Mouse (Mus musculus) hindbrain, postnatal 0 days (tissue): ENCODE results near the gene Lax1. TPM values are rescaled to one million over a fixed set of nuclear protein-coding genes. Genes with fewer than 3 reads are reported as not detected.

ENCODE experiments used
- ATAC-seq: fragments of 200-750 bp; cut with Nextera tagmentation; 2 replicates; pipeline ENCODE4 v1.8.0; 2017; ENCODE audit warnings: mild to moderate bottlenecking, moderate TSS enrichment, moderate library complexity
- DNase-seq: peaks from one replicate; pipeline ENCODE4 v3.0.0-alpha.2; 2015; ENCODE audit warnings: low spot score
- H3K27ac ChIP-seq: fragments of 300-500 bp; sonication (generic); 2 replicates; pipeline ENCODE4 v1.5.1; 2014; ENCODE audit warnings: mild to moderate bottlenecking
- H3K27me3 ChIP-seq: fragments of 300-500 bp; sonication (generic); 2 replicates; pipeline ENCODE4 v1.6.1; 2014; ENCODE audit warnings: low read length, mixed read lengths; ENCODE audit not compliant: insufficient read depth
- H3K36me3 ChIP-seq: fragments of 300-500 bp; sonication (generic); 2 replicates; pipeline ENCODE4 v1.6.1; 2014; ENCODE audit warnings: low read length, mixed read lengths; ENCODE audit not compliant: insufficient read depth
- H3K4me1 ChIP-seq: fragments of 300-500 bp; sonication (generic); 2 replicates; pipeline ENCODE4 v1.6.1; 2014; ENCODE audit warnings: antibody characterized with exemption, low read length, mixed read lengths; ENCODE audit not compliant: insufficient read depth
- H3K4me2 ChIP-seq: fragments of 300-500 bp; sonication (generic); 2 replicates; pipeline ENCODE4 v1.6.1; 2014; ENCODE audit warnings: low read depth, mild to moderate bottlenecking, low read length, moderate library complexity, mixed read lengths
- H3K4me3 ChIP-seq: fragments of 300-500 bp; sonication (generic); 2 replicates; pipeline ENCODE4 v1.5.1; 2014; ENCODE audit warnings: low read length
- H3K9ac ChIP-seq: fragments of 300-500 bp; sonication (generic); replicated peaks from 2 replicates; pipeline ENCODE4 v1.6.1; 2014; ENCODE audit warnings: mild to moderate bottlenecking, low read length, moderate library complexity, mixed read lengths
- H3K9me3 ChIP-seq: fragments of 300-500 bp; sonication (generic); 2 replicates; pipeline ENCODE4 v1.6.1; 2016; ENCODE audit warnings: low read length, mixed read lengths
- CTCF ChIP-seq: IDR thresholded peaks from 2 replicates; pipeline ENCODE4 v1.5.1; 2016; ENCODE audit warnings: antibody characterized with exemption, control low read depth, low read depth
- WGBS: fragments of 180-500 bp; shearing (Covaris S2); extraction: QIAGEN DNeasy Blood & Tissue Kit; methylation state at CpG from one replicate; pipeline ENCODE4 v1.1.7; 2014; 5-methylcytosine and 5-hydroxymethylcytosine counted together
- polyA plus RNA-seq: library from polyadenylated mRNA; unstranded; fragments of >200 nt; fragmentation: Nextera tagmentation; extraction: Ambion mirVana; gene quantifications from 2 replicates; pipeline ENCODE4 v1.2.1, GENCODE M21; 2015
- total RNA-seq: library from RNA; depleted of rRNA; stranded (reverse); fragments of >200 nt; gene quantifications from 2 replicates; pipeline ENCODE4 v1.2.3, GENCODE M21; 2014; rRNA removed

Lax1 gene
- total RNA-seq: 0.10 TPM in 1 of 2 replicates, not detected in the other
- 0.08 and 0.13 TPM in 2 replicates for polyA plus RNA-seq

DNA sequence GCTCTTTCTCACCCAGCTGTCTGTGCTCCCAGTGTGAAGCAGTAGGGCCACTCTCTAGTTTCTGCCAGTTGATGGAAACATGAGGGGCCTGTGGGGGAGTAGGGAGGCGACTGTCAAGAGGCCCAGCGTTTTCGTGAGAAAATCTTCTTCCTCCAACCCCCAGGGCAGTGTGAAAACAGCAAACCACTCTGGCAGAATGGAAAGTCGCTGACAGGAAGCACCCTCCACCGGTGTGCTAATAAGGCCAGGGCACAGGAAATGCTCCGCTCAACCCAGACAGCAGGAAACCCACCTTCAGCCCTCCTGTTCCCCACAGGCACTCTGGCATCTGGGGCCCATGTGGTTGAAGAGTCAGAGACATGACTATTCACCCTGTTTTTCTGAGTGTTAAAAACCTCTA is at the start of gene Lax1:
Gene Lax1 (minus strand): TSS at position 212 of the 400 bp plus-strand sequence.
- no peak for TF ChIP-seq CTCF
- no peaks in the 10 kb centered on the region for H3K4me1 ChIP-seq
- WGBS: 54% methylated on average over 6 of the region's 6 CpGs
- H3K4me3 ChIP-seq: no peak within 1 kb of the TSS
- H3K9ac ChIP-seq: no peak within 1 kb of the TSS
- H3K9me3 ChIP-seq: no peaks in the 10 kb centered on the region
- no peak for DNase-seq
- H3K4me2 ChIP-seq: no peak within 1 kb of the TSS
- H3K27me3 ChIP-seq: no peaks in the 10 kb centered on the region
- ATAC-seq: no peak
- H3K27ac ChIP-seq: no peak within 1 kb of the TSS
- H3K36me3 ChIP-seq: no peaks in the 10 kb centered on the region

DNA sequence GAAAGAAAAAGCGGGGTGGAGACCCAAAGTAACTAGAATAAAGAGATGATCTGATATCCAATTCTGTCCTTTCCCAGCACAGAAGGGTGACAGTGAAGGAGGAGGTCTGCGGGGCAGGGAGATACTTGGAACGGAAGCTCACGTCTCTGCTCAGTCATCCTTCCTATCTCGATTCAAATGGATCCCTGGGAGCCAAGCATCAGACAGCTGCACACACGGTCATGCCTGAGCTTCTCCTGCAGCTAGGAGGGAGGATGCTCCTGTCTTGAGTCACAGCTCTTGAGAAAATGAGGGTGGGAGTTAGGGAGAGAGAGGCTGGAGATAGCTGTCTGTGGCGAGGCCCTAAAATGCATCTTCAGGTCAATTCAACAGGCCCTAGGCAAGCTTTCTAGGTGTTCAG is 46.8 kb upstream of the Lax1 start:
- H3K9ac ChIP-seq: 0 out of 2 replicates have a peak overlapping the region, but pooled peaks have one; percentile 45
- TF ChIP-seq CTCF: no peak
- peak; percentile 21 for DNase-seq
- peak; percentile 28; the same call in 1 of the 2 replicates for ATAC-seq
- no peaks in the 10 kb centered on the region for H3K4me1 ChIP-seq
- H3K36me3 ChIP-seq: no peaks in the 10 kb centered on the region
- H3K27ac ChIP-seq: 0 out of 2 replicates have a peak overlapping the region, but pooled peaks have one; percentile 41
- H3K4me3 ChIP-seq: no peak overlapping the region
- 49% methylated on average over 7 of the region's 7 CpGs for WGBS
- H3K27me3 ChIP-seq: no peaks in the 10 kb centered on the region
- H3K4me2 ChIP-seq: no peak overlapping the region
- no peaks in the 10 kb centered on the region for H3K9me3 ChIP-seq

DNA sequence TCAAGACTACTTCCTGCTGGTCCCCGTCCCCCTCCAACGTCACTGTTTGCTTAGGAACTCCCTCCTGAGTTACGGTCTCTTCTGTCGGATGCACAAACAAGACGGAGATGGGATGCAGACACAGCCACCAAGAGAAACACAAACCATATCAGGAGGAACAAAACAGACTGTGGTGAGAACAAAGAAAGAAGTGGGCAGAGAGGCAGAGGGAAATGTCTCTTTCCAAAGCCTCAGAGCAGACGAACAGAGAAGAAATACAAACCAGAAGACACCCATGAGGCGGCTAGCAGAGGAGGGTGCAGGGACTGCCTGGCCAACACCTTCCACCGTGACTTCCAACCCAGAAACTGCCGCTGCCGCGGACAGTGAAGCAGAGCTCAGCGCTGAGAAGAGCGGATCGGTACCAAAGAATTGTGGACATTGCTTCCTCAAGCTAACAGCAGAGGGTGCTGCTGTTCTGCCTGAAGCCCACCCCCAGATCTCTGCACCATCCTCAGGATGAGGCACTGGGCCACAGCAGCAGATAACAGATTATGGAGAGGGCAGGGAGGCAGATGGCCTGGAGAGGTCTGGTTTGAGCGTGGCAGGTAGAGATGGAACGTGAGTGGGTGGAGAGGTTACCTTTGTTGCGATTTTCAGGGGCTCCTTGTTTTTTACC is 46.2 kb upstream of the Lax1 start:
- Histone ChIP-seq H3K36me3 (no peaks in the 10 kb centered on the region), H3K4me1 (no peaks in the 10 kb centered on the region), H3K9ac (peak overlapping the region; percentile 45), H3K9me3 (no peaks in the 10 kb centered on the region), H3K27ac (peak overlapping the region; percentile 41; the same call in 1 of the 2 replicates), H3K27me3 (no peaks in the 10 kb centered on the region), H3K4me3 (peak overlapping the region; percentile 31), H3K4me2 (peak overlapping the region; percentile 55)
- DNase-seq (peak; percentile 91), ATAC-seq (peak; percentile 93)
- 11% methylated on average over 17 of the region's 17 CpGs for WGBS
- TF ChIP-seq CTCF: peak; percentile 99

DNA sequence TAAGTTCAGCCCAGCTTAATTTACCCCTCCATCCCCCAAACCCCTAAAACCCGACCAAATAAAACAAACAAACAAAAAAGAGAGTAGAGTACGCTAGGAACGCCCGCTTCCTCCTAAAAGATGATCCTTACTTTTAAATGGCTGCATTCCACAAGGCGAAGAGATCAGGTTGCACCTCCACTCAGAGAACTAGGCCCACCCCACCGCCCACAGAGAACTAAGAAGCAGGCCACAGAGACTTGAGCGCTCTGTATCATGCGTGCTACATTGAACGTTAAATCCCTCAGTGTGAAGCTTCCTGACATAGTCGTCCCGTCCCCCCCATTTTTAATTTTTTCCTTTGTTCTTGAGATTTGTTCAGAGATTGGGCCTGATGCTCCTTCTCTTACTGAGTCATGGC is 42.9 kb upstream of the Lax1 start:
- Histone ChIP-seq H3K27ac (no peak overlapping the region), H3K4me2 (no peak overlapping the region), H3K4me3 (no peak overlapping the region), H3K9ac (no peak overlapping the region), H3K36me3 (peaks cover 21% of the 10 kb centered on the region), H3K4me1 (no peaks in the 10 kb centered on the region), H3K27me3 (no peaks in the 10 kb centered on the region), H3K9me3 (no peaks in the 10 kb centered on the region)
- WGBS: 75% methylated on average over 11 of the region's 11 CpGs
- no peak for TF ChIP-seq CTCF
- no peak for DNase-seq
- no peak for ATAC-seq

DNA sequence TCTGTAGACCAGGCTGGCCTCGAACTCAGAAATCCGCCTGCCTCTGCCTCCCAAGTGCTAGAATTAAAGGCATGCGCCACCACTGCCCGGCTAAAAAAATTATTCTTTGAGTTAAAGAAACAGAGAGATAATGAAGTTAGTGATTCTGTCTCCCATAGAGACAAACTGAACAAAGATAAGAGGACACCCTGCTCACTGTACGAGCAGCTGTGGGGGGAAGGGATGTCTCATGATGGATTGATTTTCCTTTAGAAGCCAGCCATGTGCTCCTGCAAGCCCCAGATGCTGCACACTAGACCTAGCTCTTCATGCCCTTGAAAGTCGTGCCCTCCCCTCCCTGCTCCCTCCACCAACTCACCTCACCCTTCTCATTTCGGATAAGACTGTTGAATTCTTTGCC is 38.4 kb upstream of the Lax1 start:
- H3K27ac ChIP-seq: no peak overlapping the region
- no peak for DNase-seq
- H3K4me1 ChIP-seq: no peaks in the 10 kb centered on the region
- ATAC-seq: no peak
- no peak for TF ChIP-seq CTCF
- H3K27me3 ChIP-seq: no peaks in the 10 kb centered on the region
- no peaks in the 10 kb centered on the region for H3K9me3 ChIP-seq
- no peak overlapping the region for H3K9ac ChIP-seq
- no peak overlapping the region for H3K4me3 ChIP-seq
- H3K36me3 ChIP-seq: peaks cover 21% of the 10 kb centered on the region
- WGBS: 85% methylated on average over 7 of the region's 7 CpGs
- H3K4me2 ChIP-seq: no peak overlapping the region

DNA sequence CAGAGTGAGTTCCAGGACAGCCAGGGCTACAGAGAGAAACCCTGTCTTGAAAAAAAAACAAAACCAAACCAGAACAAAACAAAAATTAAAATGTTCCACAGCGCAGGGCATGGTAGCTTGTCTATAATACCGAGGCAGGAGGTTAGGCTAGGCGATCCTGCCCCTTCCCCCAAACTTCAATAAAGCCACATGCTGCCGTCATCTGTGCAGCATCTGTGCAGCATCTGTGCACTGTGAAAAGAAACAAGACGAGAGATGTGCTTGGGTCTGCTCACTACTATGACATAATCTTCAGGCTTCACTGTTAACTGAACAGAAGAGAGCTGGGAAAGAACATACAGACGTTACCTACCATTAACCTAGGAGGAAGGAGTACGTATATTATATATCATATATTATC is 30.4 kb upstream of the Lax1 start:
- no peak for TF ChIP-seq CTCF

DNA sequence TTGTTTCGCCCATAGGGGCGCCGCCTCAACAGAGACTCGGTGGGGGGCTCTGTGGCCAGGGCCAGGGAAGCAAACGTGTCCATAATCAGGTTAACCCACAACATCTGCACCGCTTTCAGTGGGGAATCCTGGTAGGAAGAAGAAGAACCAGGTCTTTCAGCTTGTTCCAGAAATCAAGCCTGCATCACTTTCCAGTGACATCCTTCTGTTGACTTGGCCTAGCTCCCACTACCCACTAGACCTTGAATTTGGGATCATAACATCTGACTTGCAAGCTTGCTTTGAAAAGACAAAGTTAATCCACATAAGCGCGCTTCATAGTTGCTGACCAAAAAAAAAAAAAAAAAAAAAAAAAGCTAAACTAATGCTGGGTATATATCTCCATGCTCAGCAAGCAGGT is 28.9 kb upstream of the Lax1 start:
- no peak overlapping the region for H3K9ac ChIP-seq
- no peak for ATAC-seq
- no peaks in the 10 kb centered on the region for H3K27me3 ChIP-seq
- TF ChIP-seq CTCF: no peak
- DNase-seq: no peak
- no peaks in the 10 kb centered on the region for H3K4me1 ChIP-seq
- WGBS: 80% methylated on average over 8 of the region's 8 CpGs
- no peak overlapping the region for H3K4me2 ChIP-seq
- H3K4me3 ChIP-seq: no peak overlapping the region
- no peaks in the 10 kb centered on the region for H3K36me3 ChIP-seq
- H3K27ac ChIP-seq: no peak overlapping the region
- no peaks in the 10 kb centered on the region for H3K9me3 ChIP-seq

More for the DNA sequence above, 30.4 kb upstream of the Lax1 start:
- H3K4me3 ChIP-seq: no peak overlapping the region
- ATAC-seq: no peak
- H3K27ac ChIP-seq: no peak overlapping the region
- no peaks in the 10 kb centered on the region for H3K9me3 ChIP-seq
- H3K4me1 ChIP-seq: no peaks in the 10 kb centered on the region
- H3K9ac ChIP-seq: no peak overlapping the region
- 84% methylated on average over 7 of the region's 7 CpGs for WGBS
- no peaks in the 10 kb centered on the region for H3K36me3 ChIP-seq
- no peak overlapping the region for H3K4me2 ChIP-seq
- no peak for DNase-seq
- H3K27me3 ChIP-seq: no peaks in the 10 kb centered on the region
